Mouse (Mus musculus): Measurements from ENCODE around the gene Ccdc157.

Ccdc157 gene

DNA sequence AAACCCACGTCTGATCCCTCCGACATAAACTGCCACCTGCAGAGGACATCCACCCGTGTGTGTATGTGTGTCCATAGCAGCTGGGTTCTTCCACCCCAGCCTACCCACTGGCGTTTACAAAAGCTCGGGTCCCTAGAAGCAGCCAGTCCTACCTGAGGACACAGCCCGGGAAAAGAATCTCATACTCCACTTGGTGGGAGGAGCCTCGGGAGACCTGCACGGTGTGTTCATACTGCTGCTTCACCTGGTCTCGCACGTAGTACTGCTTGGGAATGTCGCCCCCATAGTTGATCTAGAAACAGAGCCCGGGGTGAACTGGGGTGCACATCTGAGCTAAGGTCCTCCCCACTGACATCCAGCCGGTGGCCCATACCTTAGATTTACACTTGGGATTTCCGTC, 56.6 kb downstream of the Ccdc157 start:
- DNase-seq (ENCODE audit: low spot score in 2 of 2) = no peak

- DNase-seq (ENCODE audit: low spot score in 2 of 2) = no peak
These were observed 58.2 kb downstream of the Ccdc157 start for GRCm38 (mm10) chr11:4101851-4102250.

DNA sequence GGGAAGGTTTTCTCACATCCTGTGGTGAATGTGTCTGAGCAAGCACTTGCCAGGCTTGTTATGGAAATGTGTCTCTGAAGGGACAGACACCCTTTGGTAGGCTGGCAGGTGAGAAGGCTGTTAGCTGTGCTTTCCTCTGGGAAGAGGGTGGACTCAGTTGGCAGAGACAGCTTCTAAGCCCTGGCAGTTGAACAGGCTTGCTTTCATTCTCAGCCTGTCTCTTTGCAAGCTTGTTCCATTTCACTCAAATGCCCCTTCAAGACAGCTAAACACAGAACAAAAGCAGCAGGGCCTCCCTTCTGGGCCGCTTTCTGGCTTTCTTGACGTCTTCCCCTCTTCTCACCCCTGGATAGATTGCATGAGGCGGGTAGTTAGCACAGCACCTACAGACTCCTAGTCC, 60.6 kb downstream of the Ccdc157 start:
- peak in 1 of 2 experiments; percentile 55 for DNase-seq (ENCODE audit: low spot score in 2 of 2)

DNA sequence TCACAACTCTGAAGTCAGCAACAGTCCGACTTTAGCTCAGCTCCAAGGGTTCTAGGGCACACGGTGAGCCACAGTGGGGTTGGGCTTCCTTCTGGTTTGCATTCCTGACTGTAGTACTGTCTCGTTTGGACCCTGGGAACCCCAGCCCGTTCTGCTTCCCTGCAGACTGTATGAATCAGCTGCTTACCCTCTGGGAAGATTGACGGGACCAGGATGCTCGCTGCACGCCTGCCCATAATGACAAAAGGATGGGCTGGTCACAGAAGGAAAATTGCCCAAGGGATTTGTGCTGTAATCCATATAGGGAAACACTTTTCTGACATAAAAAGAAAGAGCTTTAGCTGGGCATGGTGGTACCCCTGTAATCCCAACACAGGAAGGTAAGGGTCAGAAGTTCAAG, 61.3 kb downstream of the Ccdc157 start:
- no peak for DNase-seq (ENCODE audit: low spot score in 2 of 2)

DNA sequence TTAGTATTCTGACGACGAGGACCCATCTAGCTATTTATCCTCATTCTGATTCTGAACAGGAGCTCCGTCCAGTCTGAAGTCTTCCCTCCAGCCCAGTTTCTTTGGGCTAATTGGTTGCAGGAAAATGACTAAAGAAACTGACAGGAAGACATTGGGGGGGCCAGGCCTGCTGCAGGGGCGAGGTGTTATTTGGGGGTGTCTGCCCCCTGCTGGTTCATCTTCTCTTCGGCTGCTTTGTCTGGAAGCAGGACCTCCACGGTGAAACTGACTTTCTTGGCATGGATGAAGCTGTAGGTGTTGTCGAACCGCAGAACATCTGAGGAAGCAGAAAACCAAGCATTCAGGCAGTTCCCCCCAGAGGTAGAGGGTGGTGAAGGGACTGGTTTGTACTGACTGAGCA, 62.0 kb downstream of the Ccdc157 start:
- no peak for DNase-seq (ENCODE audit: low spot score in 2 of 2)

GRCm38 (mm10) chr11:4097091-4097621, 62.9 kb downstream of the Ccdc157 start:
- no peak for DNase-seq (ENCODE audit: low spot score in 2 of 2)

DNA sequence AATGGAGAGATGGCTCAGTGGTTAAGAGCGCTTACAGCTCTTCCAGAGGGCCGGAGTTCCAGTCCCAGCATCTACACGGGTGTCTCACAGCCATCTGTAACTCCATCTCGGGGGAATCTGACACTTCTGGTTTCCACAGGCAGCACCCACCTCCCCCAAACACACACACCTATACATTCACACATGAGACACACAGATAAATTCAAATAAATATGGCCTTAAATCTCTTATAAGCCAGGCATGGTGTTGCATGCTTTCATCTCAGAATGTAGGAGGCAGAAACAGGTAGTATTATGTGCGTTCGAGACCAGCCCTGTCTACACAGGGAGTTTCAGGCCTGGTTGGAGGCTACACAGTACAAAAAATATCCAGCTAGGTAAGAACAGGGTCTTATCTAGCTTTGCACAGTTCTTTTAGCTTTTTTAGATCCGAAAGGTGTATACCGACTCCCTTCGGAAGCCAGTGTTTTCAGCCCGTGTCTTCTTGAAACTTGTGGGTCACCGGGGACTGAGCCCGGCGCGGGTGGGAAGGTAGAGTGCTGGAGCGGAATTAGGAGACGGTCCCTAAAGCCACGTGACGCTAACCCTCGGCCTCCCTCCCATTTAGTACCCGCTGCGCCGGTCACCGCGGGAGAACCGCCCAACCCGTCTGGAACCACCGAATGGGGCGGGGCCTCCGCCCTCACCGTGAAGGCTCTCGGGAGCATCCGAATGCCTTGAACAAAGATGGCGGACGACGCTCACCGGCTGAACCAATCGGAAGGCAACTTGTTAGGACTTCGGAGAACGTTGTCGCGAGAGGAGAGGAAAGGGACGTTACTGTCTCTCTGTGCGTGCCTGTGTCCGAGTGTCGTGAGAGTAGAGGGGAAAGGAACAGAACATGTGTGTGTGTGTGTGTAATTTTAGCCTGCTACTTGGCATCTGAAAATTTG, 63.8 kb downstream of the Ccdc157 start:
- peak; percentile 97 to 99 for DNase-seq (ENCODE audit: low spot score in 2 of 2)

GRCm38 (mm10) chr11:4095171-4096053, 64.7 kb downstream of the Ccdc157 start, which contains the start of gene Mtfp1:
Gene Mtfp1, minus strand, starts transcription at chr11:4095445.
- DNase-seq (ENCODE audit: low spot score in 2 of 2) = peak in 1 of 2 experiments; percentile 75

GRCm38 (mm10) chr11:4094378-4095170, 65.5 kb downstream of the Ccdc157 start:
- DNase-seq (ENCODE audit: low spot score in 2 of 2) = peak in 1 of 2 experiments; percentile 81

- DNase-seq (ENCODE audit: low spot score in 2 of 2) = no peak
These were observed 66.4 kb downstream of the Ccdc157 start for GRCm38 (mm10) chr11:4093459-4094377.

Data from left cerebral cortex, adult 9 months (tissue).